Mouse (Mus musculus): ENCODE measurements around the gene Cercam. TPM values are rescaled to one million over a fixed set of nuclear protein-coding genes. Genes with fewer than 3 reads are reported as not detected.

The Cercam gene
- polyA plus RNA-seq, 1 experiment = 25.9 TPM

DNA sequence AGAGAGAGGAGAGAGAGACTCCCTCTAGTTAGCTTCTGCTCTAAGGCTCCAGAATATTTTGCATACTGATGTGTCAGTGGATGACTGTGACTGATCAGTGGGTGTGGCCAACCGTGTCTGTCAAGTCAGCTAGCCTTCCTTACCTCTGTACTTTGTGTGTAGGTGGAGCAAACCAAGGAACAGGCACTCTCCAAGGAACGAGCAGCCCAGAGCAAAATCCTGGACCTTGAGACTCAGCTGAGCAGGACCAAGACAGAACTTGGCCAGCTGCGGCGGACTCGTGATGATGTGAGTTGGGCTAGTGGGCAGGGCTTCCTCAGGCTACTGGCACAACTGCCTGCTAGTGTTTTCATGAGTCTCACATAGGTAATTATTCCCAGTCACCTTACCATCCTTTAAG, 57.6 kb downstream of the Cercam start:
- peaks cover 78% of the 10 kb centered on the region for H3K36me3 ChIP-seq (ENCODE audit: control insufficient read depth, insufficient read depth, low read length, poor library complexity, severe bottlenecking)

GRCm38 (mm10) chr2:29930506-29930905, 61.5 kb downstream of the Cercam start:
- H3K27ac ChIP-seq (ENCODE audit: insufficient read depth, low read length) = no peak overlapping the region
- H3K4me3 ChIP-seq (ENCODE audit: low read depth, low read length) = no peak overlapping the region
- no peak overlapping the region for H3K9ac ChIP-seq (ENCODE audit: low read depth, poor library complexity, severe bottlenecking)
- no peaks in the 10 kb centered on the region for H3K9me3 ChIP-seq (replicated peaks; ENCODE audit: control insufficient read depth, insufficient read depth, low read length, poor library complexity, severe bottlenecking)
- TF ChIP-seq CTCF (IDR thresholded peaks at IDR 0.05; ENCODE audit: low read depth, low read length) (peak; percentile 42), EP300 (IDR thresholded peaks at IDR 0.05; ENCODE audit: insufficient read depth, low read depth, low read length) (no peak)
- peaks cover 48% of the 10 kb centered on the region for H3K36me3 ChIP-seq (ENCODE audit: control insufficient read depth, insufficient read depth, low read length, poor library complexity, severe bottlenecking)
- H3K4me1 ChIP-seq (ENCODE audit: control insufficient read depth, insufficient read depth, low read length) = no peaks in the 10 kb centered on the region
- H3K27me3 ChIP-seq (ENCODE audit: control insufficient read depth, insufficient read depth, low read length, poor library complexity, severe bottlenecking) = no peaks in the 10 kb centered on the region

More for the DNA sequence above, 57.6 kb downstream of the Cercam start:
- Histone ChIP-seq H3K9me3 (replicated peaks; ENCODE audit: control insufficient read depth, insufficient read depth, low read length, poor library complexity, severe bottlenecking) (no peaks in the 10 kb centered on the region), H3K4me1 (ENCODE audit: control insufficient read depth, insufficient read depth, low read length) (no peaks in the 10 kb centered on the region), H3K27me3 (ENCODE audit: control insufficient read depth, insufficient read depth, low read length, poor library complexity, severe bottlenecking) (no peaks in the 10 kb centered on the region), H3K27ac (ENCODE audit: insufficient read depth, low read length) (no peak overlapping the region), H3K9ac (ENCODE audit: low read depth, poor library complexity, severe bottlenecking) (no peak overlapping the region), H3K4me3 (ENCODE audit: low read depth, low read length) (no peak overlapping the region)
- TF ChIP-seq POLR2A (IDR thresholded peaks at IDR 0.05; ENCODE audit: insufficient read depth, low read length) = no peak

DNA sequence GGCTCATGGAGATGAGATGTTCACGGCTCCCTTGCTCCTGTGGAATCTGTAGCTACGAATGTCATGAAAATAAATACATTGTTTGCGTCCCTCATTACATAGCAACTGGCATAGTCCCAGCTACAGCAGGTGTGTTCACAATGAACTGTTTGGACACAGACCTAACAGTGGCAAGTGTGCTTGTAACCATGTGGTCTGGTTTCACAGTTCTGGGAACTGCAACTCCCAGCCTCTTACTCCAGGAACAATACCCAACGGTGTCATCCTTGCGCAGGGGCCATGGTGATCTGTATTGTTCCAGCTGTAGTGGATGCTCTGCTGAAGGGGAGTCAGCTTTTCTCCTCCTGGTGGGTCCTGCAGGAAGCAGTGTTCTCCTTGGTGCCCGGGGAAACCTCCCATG, 62.2 kb downstream of the Cercam start:
- H3K36me3 ChIP-seq (ENCODE audit: control insufficient read depth, insufficient read depth, low read length, poor library complexity, severe bottlenecking) = peaks cover 42% of the 10 kb centered on the region

More for the DNA sequence above, 62.2 kb downstream of the Cercam start:
- H3K27me3 ChIP-seq (ENCODE audit: control insufficient read depth, insufficient read depth, low read length, poor library complexity, severe bottlenecking) = no peaks in the 10 kb centered on the region
- no peak overlapping the region for H3K27ac ChIP-seq (ENCODE audit: insufficient read depth, low read length)
- no peak overlapping the region for H3K9ac ChIP-seq (ENCODE audit: low read depth, poor library complexity, severe bottlenecking)
- no peak overlapping the region for H3K4me3 ChIP-seq (ENCODE audit: low read depth, low read length)
- no peaks in the 10 kb centered on the region for H3K4me1 ChIP-seq (ENCODE audit: control insufficient read depth, insufficient read depth, low read length)
- TF ChIP-seq POLR2A (IDR thresholded peaks at IDR 0.05; ENCODE audit: insufficient read depth, low read length) (no peak), CTCF (IDR thresholded peaks at IDR 0.05; ENCODE audit: low read depth, low read length) (no peak), EP300 (IDR thresholded peaks at IDR 0.05; ENCODE audit: insufficient read depth, low read depth, low read length) (no peak)
- no peaks in the 10 kb centered on the region for H3K9me3 ChIP-seq (replicated peaks; ENCODE audit: control insufficient read depth, insufficient read depth, low read length, poor library complexity, severe bottlenecking)

Other genes with a start within 250 kb of the Cercam start
- 35.0 and 37.0 TPM in 2 replicates for gene Rapgef1, start 249.4 kb upstream of the Cercam start, polyA plus RNA-seq (2011; ENCODE audit: insufficient read depth, insufficient read length, low read depth, missing spikeins)
- 0.75 TPM in 1 of 2 replicates, not detected in the other for gene Gm13420, start 117.5 kb upstream of the Cercam start, polyA plus RNA-seq (2011; ENCODE audit: insufficient read depth, insufficient read length, low read depth, missing spikeins)
- not detected in 2 replicates for gene Gm13547, start 109.9 kb upstream of the Cercam start, polyA plus RNA-seq (2011; ENCODE audit: insufficient read depth, insufficient read length, low read depth, missing spikeins)
- gene Coq4, start 81.7 kb upstream of the Cercam start, polyA plus RNA-seq (2011; ENCODE audit: insufficient read depth, insufficient read length, low read depth, missing spikeins) = 8.5 and 21.5 TPM in 2 replicates
- gene Trub2, start 80.7 kb upstream of the Cercam start, polyA plus RNA-seq (2011; ENCODE audit: insufficient read depth, insufficient read length, low read depth, missing spikeins) = 52.4 and 54.9 TPM in 2 replicates
- 8.7 TPM in 2 replicates for gene Slc27a4, start 66.5 kb upstream of the Cercam start, polyA plus RNA-seq (2011; ENCODE audit: insufficient read depth, insufficient read length, low read depth, missing spikeins)
- gene Urm1, start 49.1 kb upstream of the Cercam start, polyA plus RNA-seq (2011; ENCODE audit: insufficient read depth, insufficient read length, low read depth, missing spikeins) = 31.0 and 32.8 TPM in 2 replicates
- 241 and 257 TPM in 2 replicates for gene Odf2, start 20.1 kb downstream of the Cercam start, polyA plus RNA-seq (2011; ENCODE audit: insufficient read depth, insufficient read length, low read depth, missing spikeins)
- gene Gle1, start 66.3 kb downstream of the Cercam start, polyA plus RNA-seq (2011; ENCODE audit: insufficient read depth, insufficient read length, low read depth, missing spikeins) = 56.4 and 59.7 TPM in 2 replicates
- gene Sptan1, start 96.4 kb downstream of the Cercam start, polyA plus RNA-seq (2011; ENCODE audit: insufficient read depth, insufficient read length, low read depth, missing spikeins) = 200 and 235 TPM in 2 replicates
- 20.6 and 22.2 TPM in 2 replicates for gene Wdr34, start 179.7 kb downstream of the Cercam start, polyA plus RNA-seq (2011; ENCODE audit: insufficient read depth, insufficient read length, low read depth, missing spikeins)
- gene Set, start 188.2 kb downstream of the Cercam start, polyA plus RNA-seq (2011; ENCODE audit: insufficient read depth, insufficient read length, low read depth, missing spikeins) = 1,058 and 1,233 TPM in 2 replicates
- gene Pkn3, start 208.5 kb downstream of the Cercam start, polyA plus RNA-seq (2011; ENCODE audit: insufficient read depth, insufficient read length, low read depth, missing spikeins) = 15.2 and 17.2 TPM in 2 replicates
- gene Zdhhc12, start 224.5 kb downstream of the Cercam start, polyA plus RNA-seq (2011; ENCODE audit: insufficient read depth, insufficient read length, low read depth, missing spikeins) = 39.0 and 41.2 TPM in 2 replicates

Data from ES-Bruce4 (cell line).